Mouse (Mus musculus) right cerebral cortex, postnatal 10 days (tissue): ENCODE data around the gene Lancl2.
A peak's percentile ranks its signal among the peaks of the same experiment; 100 is the strongest.

Source experiments
- DNase-seq, 2 experiments: peaks; one replicate each; pipeline ENCODE4 v3.0.0; 2021; ENCODE audit warnings: low spot score in 2 of 2

Lancl2 gene

DNA sequence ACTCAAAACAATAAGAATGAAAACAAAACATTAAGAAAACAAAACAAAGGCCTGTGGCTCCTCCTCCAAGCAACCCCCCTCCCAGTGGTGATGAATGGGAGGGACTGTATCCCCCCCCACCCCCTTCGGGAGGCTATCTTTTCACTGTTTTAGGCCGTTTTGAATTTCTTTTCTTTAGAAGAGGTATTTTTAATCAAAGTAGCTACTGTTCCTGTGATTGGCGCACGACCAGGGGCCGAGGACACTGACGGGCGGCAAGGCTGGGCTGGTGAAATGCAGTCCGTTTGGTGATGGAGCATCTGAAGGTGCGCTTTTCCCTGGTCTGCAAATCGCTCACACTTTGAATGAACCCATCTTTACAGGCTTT lies at the start of gene Lancl2:
Lancl2 (plus strand) TSS at position 165 of the 367 bp plus-strand sequence.
- DNase-seq = peak; percentile 71

DNA sequence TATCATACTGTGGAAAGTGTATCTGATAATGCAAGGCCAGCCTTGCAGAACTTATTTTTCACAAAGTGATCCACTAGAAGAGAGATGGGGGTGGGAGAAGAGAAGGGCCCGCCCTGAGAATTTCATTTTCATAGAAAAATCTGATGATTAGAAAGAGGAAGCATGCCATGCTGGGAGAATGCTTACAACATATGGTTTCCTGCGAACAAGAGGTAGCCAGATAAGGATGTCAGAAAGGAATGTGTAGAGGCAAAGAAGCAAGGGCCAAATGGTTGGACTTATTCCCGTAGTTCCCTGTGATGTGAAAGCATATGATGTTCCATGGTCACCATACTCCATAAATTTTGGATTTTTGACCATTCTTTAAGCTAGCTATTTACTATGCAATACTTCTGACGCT lies 41.0 kb upstream of the Lancl2 start:
- no peak for DNase-seq

DNA sequence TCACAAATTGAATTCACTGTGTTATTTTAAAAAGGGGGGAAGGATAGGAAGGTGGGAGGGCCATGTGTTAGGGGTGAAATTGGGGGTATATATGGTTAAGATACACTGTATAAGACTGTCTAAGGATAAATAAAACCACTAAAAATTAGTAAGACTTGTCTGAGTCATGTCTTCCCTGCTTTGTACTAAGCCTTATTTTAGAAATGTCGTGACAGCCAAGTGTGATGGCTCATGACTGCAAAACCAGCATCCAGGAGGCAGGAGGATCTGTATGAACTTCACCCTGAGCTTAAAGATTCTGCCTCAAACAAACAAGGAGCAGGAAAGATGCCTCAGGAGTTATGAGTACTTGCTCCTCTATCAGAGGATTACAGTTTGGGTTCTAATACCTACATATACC lies 18.2 kb upstream of the Lancl2 start:
- DNase-seq = no peak

DNA sequence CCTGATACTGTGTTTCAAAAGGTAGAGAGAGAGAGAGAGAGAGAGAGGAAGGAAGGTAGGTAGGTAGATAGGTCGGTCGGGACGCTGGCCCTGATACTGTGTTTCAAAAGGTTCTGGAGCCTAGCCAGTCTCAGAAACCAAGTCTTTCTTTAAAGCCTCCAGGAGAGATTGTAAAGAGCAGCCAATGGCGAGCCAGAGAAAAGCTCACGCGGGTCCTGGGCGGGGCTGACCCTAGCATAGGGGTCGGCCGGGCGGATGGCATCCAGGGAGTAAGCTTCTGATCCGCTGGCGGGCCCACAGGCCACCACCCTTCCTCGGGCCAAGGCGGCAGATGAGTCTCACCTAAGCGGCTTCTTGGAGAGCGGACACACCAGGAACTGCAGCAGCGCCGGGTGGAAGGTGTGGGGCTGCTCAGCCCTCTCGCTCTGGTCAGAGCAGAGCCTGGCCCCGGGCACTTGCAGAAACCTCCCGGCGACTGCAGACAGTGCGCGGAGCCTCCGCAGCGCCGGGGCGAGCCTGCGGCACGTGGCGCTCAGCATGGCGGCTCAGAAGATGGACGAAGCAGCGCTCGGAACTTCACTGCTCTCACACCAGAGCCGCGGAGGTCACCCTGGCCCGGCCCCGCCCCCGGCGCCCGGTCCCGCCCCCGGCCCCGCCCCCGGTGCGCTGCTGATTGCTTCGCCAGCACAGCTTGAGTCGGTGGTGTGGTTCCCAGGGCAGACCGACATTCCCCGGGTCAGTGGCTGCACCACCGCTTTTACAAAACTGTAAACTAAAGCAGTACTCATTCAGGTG lies 10.7 kb upstream of the Lancl2 start, which contains the start of gene Pyurf:
Pyurf (minus strand) TSS at position 612 of the 795 bp plus-strand sequence.
- peak; percentile 89 to 92 for DNase-seq

DNA sequence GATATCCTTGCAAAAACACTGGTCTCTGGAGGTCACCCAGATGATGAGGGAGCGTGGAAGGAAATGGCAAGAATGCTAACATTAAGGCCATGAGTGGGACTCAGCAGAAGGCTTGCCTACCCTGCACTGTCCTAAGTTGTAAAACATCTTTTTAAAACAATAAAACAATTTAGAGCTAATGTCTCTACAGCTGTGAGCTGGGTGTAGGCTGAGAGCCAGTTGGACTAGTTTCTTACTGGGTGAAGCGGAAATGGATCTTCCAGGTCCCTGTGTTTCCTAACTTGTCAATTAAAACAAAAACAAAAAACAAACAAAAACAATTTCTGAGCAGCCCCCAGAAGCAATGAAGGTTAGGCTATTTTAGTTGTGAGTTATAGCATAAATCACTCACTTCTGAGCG lies 9.2 kb upstream of the Lancl2 start:
- no peak for DNase-seq

DNA sequence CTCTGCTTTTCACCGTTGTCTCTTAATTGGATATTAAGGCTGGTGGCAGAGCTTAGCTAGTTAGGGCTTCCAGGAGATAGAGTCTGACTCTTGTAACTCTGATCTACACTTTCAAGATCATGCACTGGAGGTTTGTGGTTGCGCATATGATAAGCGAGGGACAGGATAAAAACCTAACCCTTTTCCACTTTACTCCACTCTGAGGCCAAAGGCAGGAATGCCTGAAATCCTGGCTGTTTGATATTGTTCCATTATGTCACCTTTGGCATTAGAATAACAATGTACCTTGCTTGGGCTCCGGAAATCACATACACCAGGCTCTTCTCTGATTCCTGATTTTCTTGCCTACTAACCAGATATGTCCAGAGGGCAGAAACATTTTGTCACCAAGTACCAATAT lies 654 bp upstream of the Lancl2 start:
- no peak for DNase-seq

DNA sequence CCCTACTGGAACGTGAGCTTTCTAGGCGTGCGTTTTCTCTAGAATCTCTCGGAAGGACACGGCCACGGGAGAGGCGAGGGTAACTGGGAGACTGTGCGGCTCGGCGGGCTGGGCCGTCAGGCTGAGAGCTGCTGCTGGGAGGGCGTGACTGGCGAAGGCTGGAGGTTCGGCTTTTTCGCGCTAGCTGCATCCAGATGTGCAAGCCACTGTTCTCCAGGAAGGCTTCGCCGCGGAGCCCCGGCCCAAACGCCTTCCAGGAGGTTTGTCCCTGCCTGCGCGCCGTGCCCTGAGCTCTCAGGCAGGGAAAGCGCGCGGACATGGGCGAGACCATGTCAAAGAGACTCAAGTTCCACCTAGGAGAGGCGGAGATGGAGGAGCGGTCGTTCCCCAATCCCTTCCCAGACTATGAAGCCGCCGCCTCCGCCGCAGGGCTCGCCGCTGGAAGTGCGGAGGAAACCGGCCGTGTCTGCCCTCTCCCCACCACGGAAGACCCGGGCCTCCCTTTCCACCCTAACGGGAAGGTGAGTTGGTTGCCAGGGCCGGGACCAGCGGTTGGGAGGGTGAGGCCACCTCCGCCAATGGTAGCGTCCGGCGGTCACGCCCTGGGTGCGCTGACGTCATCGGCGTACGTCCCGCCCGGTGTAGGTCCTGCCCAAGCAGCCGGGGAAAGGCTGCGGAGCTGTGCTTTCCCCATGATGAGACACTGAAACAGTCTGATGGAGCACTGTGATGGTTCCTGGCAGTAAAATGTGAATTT lies 581 bp downstream of the Lancl2 start:
- DNase-seq = peak; percentile 97

DNA sequence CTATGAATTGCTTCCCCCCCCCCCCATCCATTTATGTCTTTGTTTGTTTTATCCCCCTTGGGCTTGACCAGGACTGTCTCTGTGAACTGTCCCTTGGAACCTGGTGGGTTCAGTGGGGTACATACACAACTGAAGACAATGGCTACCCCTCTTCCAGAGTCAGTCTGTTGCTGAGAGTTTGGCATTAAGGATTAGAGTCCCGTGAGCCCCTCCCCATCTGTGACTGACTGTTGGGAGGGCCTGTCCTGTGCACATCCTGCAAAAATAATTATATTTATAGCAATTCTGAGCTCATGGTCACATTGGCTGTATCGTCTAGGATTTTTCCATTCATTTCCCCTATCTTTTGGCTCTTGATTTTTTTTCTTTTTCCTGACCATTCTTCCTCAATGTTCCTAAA lies 1.4 kb downstream of the Lancl2 start:
- peak in 1 of 2 experiments; percentile 53 for DNase-seq

DNA sequence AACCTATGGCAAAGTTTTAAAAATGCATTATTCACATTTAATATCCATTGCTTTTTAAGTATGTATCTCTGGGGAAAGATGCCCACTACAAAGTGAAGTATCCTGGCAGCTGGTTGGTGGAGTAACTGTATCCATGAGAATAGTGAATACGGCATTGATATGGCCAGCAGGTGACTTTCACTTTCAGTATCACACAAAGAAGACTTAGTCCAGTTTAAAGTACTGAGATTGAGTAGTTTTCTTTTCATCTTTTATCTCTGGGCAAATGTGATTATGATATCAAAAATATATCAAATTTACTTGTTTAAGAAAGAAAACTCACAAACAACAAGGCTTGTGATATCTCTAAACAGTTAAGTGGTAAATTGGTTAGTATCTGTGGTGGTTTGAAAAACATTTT lies 4.4 kb downstream of the Lancl2 start:
- no peak for DNase-seq

DNA sequence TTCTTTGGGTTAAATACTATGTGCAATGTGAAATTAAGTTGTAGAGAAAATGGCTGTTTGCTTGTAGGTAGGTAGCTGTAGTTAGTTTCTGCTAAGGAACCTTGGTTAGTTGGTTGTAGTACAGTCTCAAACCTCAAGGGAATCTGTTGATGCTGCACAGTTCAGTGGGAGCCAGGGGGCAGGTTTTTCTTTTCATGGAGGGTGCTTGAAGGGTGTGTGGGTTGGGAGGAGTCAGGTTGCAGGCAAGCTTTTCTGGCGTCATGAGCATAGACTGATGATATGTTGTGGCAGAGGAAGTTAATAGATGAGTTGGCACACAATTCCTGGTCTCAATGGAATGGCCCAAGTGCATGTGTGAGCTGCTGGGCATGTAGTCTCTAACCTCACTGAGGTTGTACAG lies 9.4 kb downstream of the Lancl2 start:
- no peak for DNase-seq

DNA sequence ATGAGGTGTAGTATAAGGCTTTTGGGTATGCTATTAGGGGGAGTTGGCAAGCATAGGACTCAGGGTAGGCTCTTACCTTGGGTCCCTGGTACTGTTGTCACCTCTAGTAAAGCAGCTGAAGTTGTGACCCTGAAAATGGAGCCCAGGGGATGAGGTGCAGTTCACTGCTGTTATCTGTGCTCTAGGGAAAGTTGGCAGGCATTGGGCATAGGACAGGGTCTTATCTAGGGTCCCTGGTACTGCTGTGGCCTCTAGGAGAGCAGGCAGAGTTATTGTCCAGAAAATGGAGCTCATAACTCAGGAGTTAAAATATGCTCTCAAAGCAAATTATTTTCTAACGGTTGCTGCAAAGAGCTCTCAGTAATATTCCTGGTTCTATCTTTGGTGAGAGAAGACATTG lies 19.0 kb downstream of the Lancl2 start:
- no peak for DNase-seq

DNA sequence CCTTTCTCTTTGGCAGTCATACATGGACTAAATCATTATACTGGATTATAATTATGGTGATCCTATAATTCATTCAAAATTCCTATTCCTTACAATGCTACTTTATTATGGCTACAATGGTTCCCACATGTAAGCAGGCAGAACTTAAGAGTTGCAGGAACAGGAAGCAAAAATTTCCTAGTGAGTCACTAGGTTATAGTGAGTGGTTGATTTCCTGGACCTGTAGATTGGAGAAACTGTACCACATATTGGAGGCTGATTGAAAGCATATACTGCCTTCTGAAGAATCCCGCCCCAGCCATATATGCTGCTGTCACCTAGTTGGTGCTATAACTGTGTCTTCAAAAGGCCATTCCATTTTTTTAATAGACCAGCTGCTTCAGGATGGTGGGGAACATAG lies 40.4 kb downstream of the Lancl2 start:
- DNase-seq = no peak

DNA sequence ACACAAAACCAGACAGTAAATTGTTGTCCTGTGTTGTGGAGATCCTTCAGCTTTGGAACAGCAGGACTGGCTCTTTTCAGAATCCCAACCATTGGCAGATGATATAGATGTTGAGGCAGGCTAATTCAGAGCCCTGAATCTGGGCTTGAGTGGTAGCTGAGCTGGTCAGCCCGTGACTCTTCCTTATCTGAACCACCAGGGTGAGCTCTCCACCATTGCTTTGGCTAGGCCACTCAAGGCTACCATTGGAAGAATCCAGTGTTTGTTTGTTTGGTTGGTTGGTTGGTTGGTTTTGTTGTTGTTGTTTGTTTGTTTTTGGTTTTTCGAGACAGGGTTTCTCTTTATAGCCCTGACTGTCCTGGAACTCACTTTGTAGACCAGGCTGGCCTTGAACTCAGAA lies 41.0 kb downstream of the Lancl2 start:
- DNase-seq = no peak

DNA sequence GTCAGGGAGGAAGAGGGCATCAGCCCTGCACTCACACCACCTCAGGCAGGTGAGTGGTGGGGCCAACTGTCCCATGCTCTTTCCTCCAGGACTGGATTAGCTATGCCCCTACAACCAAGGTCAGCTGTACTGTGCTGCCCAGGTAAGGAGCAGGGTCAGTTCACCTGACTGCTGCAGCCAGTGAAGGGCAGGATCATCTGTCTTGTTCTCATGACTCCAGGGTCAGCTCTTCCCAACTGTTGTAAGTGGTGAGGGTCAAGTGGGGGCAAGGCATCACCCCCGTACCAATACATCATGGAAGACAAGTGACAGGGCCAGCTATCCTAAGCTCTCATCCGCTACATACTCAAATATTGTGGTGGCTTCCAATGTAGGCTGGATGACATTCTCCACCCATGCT lies 41.8 kb downstream of the Lancl2 start:
- no peak for DNase-seq

DNA sequence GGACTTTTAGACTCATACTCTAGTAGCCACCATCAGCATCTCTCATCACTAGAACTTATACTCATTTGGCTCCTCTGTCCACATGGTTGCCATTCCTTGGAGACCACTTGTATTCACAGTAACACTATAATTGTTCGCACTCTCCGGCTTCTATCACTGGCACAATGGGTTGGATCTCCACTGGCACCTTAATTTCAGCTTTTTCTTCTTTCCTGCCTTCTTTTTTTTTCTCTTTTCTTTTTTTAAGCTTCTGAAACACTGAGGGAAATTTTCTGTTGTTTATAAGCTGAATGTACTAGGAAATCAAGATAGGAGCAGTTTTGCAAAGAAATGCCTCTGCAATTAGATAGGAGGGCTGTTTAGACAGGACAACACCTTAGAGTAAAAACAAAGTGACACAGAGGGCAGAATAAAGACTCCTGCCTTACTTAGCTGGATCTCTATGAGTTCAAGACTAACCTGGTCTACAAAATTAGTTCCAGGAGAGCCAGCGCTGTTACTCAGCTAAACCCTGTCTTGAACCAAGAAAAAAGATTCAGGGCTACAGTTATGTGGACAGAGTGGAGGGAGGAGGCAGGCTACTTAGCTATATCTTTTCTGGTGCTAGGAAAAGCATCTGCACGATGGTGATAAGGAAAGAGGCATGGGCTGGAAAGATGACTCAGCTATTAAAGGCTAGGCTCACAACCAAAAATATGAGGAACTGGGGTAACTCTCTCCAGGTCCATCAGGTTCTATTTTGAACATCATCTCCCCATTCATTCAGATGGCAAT lies 42.8 kb downstream of the Lancl2 start:
- DNase-seq = no peak

DNA sequence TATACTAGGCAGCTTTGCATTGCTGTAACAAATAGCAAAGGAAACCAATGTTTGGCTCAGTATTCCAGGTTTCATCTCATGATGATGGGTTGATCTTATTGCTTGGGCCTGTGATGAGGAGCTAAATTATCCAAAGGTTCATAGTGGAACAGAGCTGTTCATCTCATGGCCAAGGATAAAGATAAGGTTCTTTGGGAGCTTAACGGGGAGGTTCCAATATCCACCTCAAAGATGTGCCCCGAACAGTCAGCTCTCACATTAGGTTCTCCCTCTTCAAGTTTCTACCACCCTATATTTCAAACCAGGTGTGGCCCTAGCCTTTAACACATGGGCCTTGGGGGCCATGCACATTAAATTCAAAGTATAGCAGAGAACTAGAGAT lies 43.4 kb downstream of the Lancl2 start:
- DNase-seq = no peak

DNA sequence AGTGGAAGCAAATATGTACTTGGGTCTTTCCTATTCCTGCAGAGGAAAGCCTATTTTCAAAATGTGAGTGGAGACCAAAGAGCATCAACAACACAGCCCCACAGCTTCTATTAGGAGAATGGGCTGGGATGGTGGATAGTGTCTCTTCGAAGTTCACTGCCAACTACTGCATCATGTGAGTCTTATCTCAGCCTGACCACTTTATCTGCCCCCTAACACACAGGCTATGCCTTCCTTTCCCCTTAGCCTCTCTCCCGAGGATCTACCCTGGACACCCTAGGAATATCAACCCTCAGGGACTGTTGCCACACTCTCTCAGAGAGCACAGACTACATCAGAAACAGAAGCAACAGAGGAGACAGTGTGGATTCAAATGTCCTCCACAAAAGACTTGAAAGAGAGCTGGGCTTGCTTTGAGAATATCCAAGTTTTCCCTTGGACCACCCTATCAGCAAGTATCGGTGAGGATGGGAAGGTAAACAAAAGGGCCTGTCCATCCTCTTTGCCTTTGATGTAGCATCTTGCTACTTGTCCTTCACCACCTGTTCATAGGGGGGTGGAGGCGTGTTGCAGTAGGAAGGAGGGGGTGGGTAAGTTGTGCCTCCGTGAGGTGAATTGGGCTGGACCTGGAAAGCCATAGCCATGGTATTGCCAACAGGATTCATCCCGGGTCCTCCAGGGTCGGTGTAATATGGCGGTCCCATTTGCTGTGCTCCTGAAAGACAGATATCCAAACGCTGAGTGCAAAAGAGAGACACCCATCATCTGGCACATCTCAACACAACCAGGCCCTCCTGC lies 51.8 kb downstream of the Lancl2 start:
- no peak for DNase-seq

DNA sequence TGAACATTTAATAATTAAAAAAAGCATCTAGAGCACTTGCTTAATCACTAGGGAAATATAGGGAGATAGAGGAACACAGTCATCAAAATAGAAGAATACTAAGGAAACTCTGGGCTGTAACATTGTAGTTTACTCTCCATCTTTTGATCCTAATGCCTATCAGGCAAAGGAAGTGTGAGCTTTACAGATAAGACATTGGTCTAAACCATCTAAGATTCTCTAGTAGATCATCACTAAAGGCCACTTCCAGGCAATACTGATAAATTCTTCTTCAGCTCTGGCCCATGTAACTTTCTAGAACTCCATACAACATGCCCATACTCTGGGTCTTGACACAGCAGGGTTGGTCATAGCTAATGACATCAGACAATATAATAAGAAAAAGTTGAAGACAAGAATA lies 60.7 kb downstream of the Lancl2 start:
- DNase-seq = no peak

DNA sequence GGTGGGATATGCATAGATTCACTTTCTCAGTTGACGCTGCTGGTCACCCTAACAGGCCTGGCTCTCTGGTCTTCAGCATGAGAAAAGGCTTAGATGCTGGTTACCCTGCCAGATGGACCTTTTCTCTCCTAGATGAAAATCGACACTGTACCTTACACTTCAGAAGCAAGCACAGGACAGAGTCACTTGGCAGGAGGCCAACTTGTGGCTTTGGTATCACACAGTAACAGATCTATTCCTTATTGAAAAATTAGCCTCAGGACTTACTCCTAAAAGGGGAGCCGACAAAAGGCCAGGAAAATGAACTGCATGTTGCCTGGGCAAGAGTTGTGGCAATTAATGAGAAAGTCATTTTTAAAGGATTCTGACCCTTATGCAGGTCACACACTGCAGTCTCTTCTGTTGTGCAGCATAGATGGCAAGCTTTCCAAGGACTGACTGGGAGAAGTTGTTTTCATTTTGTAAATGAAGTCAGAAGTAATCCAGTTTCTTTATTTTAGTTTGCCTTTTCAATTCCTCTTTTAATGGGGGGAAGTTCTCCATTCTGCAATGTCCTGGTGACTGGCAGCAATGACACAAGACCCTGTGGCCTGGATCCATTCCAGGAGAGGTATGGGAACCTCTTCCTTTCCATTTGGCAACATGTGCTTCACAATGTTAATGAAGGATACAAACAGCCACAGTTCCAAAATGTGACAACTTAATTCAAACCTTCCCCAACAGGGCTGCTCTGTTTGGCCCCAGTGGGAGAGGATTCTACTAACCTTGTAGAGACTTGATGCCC lies 62.9 kb downstream of the Lancl2 start:
- DNase-seq = no peak

DNA sequence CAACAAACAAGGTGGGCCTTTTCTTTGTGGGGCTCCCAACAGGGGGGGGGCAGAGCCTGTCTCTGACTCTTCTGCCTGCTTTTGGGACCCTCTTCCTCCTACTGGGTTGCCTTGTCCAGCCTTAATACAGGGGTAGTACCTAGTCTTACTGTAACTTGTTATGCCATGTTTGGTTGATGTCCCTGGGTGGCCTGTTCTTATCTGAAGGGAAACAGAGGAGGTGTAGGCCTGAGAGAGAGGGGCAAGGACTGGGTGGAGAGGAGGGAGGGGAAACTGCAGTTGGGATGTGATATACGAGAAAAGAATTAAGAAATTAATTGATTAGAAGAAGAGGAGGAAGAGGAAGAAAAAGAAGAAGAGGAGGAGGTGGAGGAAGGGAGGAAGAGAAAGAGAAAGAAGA lies 63.9 kb downstream of the Lancl2 start:
- DNase-seq = no peak
